ENCODE assay signal across 23 mouse cellular contexts in the genomic region with DNA sequence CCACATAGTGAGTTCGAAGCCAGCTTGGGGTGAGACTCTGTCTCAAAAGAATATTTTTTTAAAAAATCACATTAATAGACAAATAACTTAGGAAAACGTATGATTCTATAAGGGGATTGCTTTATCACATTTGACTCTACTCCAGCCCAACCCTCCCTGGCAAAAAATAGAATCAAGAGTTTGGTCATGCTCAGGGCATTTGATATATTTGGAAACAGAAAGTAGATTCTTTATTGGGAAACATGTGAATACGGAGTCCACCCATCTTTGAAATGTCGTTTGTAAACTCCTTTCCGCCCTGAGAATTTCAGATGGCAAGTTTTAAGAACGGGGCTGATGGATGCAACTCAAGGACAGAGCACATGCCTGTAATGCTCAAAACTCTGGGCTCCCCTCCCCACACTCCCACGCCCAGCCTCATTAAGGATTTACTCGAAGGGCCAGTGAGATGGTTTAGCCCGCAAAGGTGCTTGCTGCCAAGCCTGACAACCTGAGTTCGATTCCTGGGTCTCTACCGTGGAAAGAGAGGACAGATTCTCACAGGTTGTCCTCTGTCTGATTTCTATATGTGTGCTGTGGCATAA. TPM values are rescaled to one million over a fixed set of nuclear protein-coding genes. Genes with fewer than 3 reads are reported as not detected.
DNase-seq lines count a peak whose midpoint lies in the region; ATAC-seq and TF ChIP-seq lines count a peak whose summit lies in the region.
"Had no signal": no experiment of that assay in that cellular context is flagged by ENCODE, and none has a peak within 500 bp of the region (broad histone marks: within the 10 kb centered on the region; RNA-seq: fewer than 3 reads in every experiment).

No protein-coding gene starts in this region.

- DNase-seq in heart, adult 2 months, result no peak
- DNase-seq in lung, postnatal 0 days (ENCODE audit: low spot score), result peak; percentile 32
- DNase-seq in lung, postnatal 4 days, result no peak
- DNase-seq: cerebellum, adult 8-10 months; cerebellum, postnatal 36 days; embryo, embryonic 11 days; gastrocnemius, postnatal 10 days; kidney, postnatal 25 days; liver, embryonic 13.5 days; lung, embryonic 14.5 days; thymus, adult 18-20 months; thymus, postnatal 36 days had no signal

- H3K4me1 ChIP-seq in heart, adult 2 months (ENCODE audit: control insufficient read depth, insufficient read depth, low read length), result peaks cover 7% of the 10 kb centered on the region
- H3K4me1 ChIP-seq in heart, embryonic 11.5 days (ENCODE audit: control insufficient read depth, insufficient read depth, low read length), result peaks cover 15% of the 10 kb centered on the region
- no peaks in the 10 kb centered on the region for H3K4me1 ChIP-seq in lung, postnatal 0 days (ENCODE audit: insufficient read depth, low read depth, low read length)
- no peaks in the 10 kb centered on the region for H3K4me1 ChIP-seq in embryonic fibroblast, embryonic 13.5 days (ENCODE audit: control insufficient read depth, insufficient read depth, low read length)
- H3K4me1 ChIP-seq in forebrain, embryonic 16.5 days (replicated peaks; ENCODE audit: control insufficient read depth, insufficient read depth, low read length), result 0 out of 2 replicates have a peak, but pooled peaks cover 5% of the 10 kb centered on the region
- H3K4me1 ChIP-seq: hindbrain, embryonic 15.5 days; liver, embryonic 13.5 days had no signal

- H3K4me3 ChIP-seq in heart, adult 2 months, result no peak overlapping the region
- no peak overlapping the region for H3K4me3 ChIP-seq in heart, embryonic 11.5 days (ENCODE audit: low read depth, low read length)
- H3K4me3 ChIP-seq in lung, postnatal 0 days (ENCODE audit: low read depth, low read length), result no peak overlapping the region
- no peak overlapping the region for H3K4me3 ChIP-seq in embryonic fibroblast, embryonic 13.5 days (ENCODE audit: insufficient read depth, low read length)
- H3K4me3 ChIP-seq in forebrain, embryonic 16.5 days (replicated peaks; ENCODE audit: low read length), result no peak overlapping the region
- H3K4me3 ChIP-seq: embryonic facial prominence, embryonic 13.5 days; forebrain, embryonic 13.5 days; hindbrain, embryonic 15.5 days; layer of hippocampus, adult 2 months; limb, embryonic 13.5 days; liver, embryonic 13.5 days had no signal

- H3K4me2 ChIP-seq in heart, embryonic 11.5 days, result no peak overlapping the region
- no peak overlapping the region for H3K4me2 ChIP-seq in lung, postnatal 0 days (replicated peaks; ENCODE audit: low read depth, low read length)
- H3K4me2 ChIP-seq in forebrain, embryonic 16.5 days (ENCODE audit: low read length), result no peak overlapping the region
- H3K4me2 ChIP-seq: embryonic facial prominence, embryonic 13.5 days; forebrain, embryonic 13.5 days; hindbrain, embryonic 15.5 days; limb, embryonic 13.5 days; liver, embryonic 13.5 days; lung, embryonic 14.5 days; midbrain, embryonic 11.5 days had no signal

- no peaks in the 10 kb centered on the region for H3K79me2 ChIP-seq in heart, adult 2 months (replicated peaks; ENCODE audit: control insufficient read depth, insufficient read depth, low read length)

- intact Hi-C loops in heart, adult 2 months (cut with DNase I), result no loop called here

- no peak for TF ChIP-seq POLR2A in heart, adult 2 months (IDR thresholded peaks at IDR 0.05; ENCODE audit: insufficient read depth, low read depth, low read length)
- no peak for TF ChIP-seq POLR2A in embryonic fibroblast, embryonic 13.5 days (IDR thresholded peaks at IDR 0.05; ENCODE audit: low read depth, low read length)

- 45% methylated on average over 11 of the region's 11 CpGs for WGBS in heart, adult 2 months
- 72% methylated on average over 11 of the region's 11 CpGs for WGBS in heart, embryonic 11.5 days (ENCODE audit: insufficient replicate concordance)
- 70% methylated on average over 11 of the region's 11 CpGs for WGBS in lung, postnatal 0 days
- 87% methylated on average over 11 of the region's 11 CpGs for WGBS in forebrain, embryonic 16.5 days

- no peaks in the 10 kb centered on the region for H3K9me3 ChIP-seq in heart, embryonic 11.5 days (replicated peaks; ENCODE audit: control insufficient read depth, low read length)
- no peaks in the 10 kb centered on the region for H3K9me3 ChIP-seq in lung, postnatal 0 days (ENCODE audit: low read length)
- peaks cover 6% of the 10 kb centered on the region; the same call in 1 of the 2 replicates for H3K9me3 ChIP-seq in forebrain, embryonic 16.5 days (ENCODE audit: control insufficient read depth, low read length)
- H3K9me3 ChIP-seq: embryonic facial prominence, embryonic 13.5 days; forebrain, embryonic 13.5 days; hindbrain, embryonic 15.5 days; liver, embryonic 13.5 days had no signal

- H3K36me3 ChIP-seq in heart, adult 2 months (ENCODE audit: control insufficient read depth, insufficient read depth, low read length), result no peaks in the 10 kb centered on the region
- H3K36me3 ChIP-seq in heart, embryonic 11.5 days (ENCODE audit: control insufficient read depth, insufficient read depth, low read length), result no peaks in the 10 kb centered on the region
- no peaks in the 10 kb centered on the region for H3K36me3 ChIP-seq in lung, postnatal 0 days (ENCODE audit: insufficient read depth, low read length)
- no peaks in the 10 kb centered on the region for H3K36me3 ChIP-seq in forebrain, embryonic 16.5 days (ENCODE audit: control insufficient read depth, insufficient read depth)
- H3K36me3 ChIP-seq: embryonic facial prominence, embryonic 13.5 days; hindbrain, embryonic 15.5 days; limb, embryonic 13.5 days; liver, embryonic 13.5 days had no signal

- H3K27ac ChIP-seq in heart, adult 2 months, result peak overlapping the region; percentile 70
- H3K27ac ChIP-seq in heart, embryonic 11.5 days (ENCODE audit: low read depth, low read length), result no peak overlapping the region
- no peak overlapping the region for H3K27ac ChIP-seq in lung, postnatal 0 days (ENCODE audit: low read length)
- peak overlapping the region; percentile 62 for H3K27ac ChIP-seq in embryonic fibroblast, embryonic 13.5 days (ENCODE audit: insufficient read depth, low read length)
- no peak overlapping the region for H3K27ac ChIP-seq in forebrain, embryonic 16.5 days (ENCODE audit: low read length)
- H3K27ac ChIP-seq: embryonic facial prominence, embryonic 13.5 days; forebrain, embryonic 13.5 days; hindbrain, embryonic 15.5 days; layer of hippocampus, adult 2 months; limb, embryonic 13.5 days; liver, embryonic 13.5 days had no signal

- no peak for TF ChIP-seq EP300 in heart, adult 2 months (IDR thresholded peaks at IDR 0.05; ENCODE audit: insufficient read depth, low read depth, low read length)
- TF ChIP-seq EP300 in lung, postnatal 0 days (IDR thresholded peaks at IDR 0.05), result no peak

- H3K27me3 ChIP-seq in heart, adult 2 months (ENCODE audit: control insufficient read depth, insufficient read depth, low read length), result no peaks in the 10 kb centered on the region
- H3K27me3 ChIP-seq in heart, embryonic 11.5 days (ENCODE audit: control insufficient read depth, insufficient read depth, low read length), result no peaks in the 10 kb centered on the region
- H3K27me3 ChIP-seq in lung, postnatal 0 days (replicated peaks; ENCODE audit: insufficient read depth, low read length), result no peaks in the 10 kb centered on the region
- H3K27me3 ChIP-seq in forebrain, embryonic 16.5 days (replicated peaks; ENCODE audit: control insufficient read depth, insufficient read depth, low read length), result no peaks in the 10 kb centered on the region
- H3K27me3 ChIP-seq: embryonic facial prominence, embryonic 13.5 days; forebrain, embryonic 13.5 days; hindbrain, embryonic 15.5 days; limb, embryonic 13.5 days; liver, embryonic 13.5 days had no signal

- ATAC-seq in heart, embryonic 11.5 days (replicated peaks; ENCODE audit: insufficient number of reproducible peaks, low FRiP score, low TSS enrichment), result no peak
- ATAC-seq in lung, postnatal 0 days, result no peak
- ATAC-seq in monocyte, adult 5-6 weeks (replicated peaks; ENCODE audit: insufficient number of reproducible peaks, low FRiP score, low TSS enrichment, poor library complexity, severe bottlenecking), result peak; percentile 81
- no peak for ATAC-seq in forebrain, embryonic 16.5 days
- ATAC-seq: activated CD4-positive, CD25-positive, alpha-beta regulatory T cell, adult 4 months; forebrain, embryonic 13.5 days had no signal

- TF ChIP-seq CTCF in heart, adult 2 months (IDR thresholded peaks at IDR 0.05), result no peak
- no peak for TF ChIP-seq CTCF in lung, postnatal 0 days (IDR thresholded peaks at IDR 0.05)
- TF ChIP-seq CTCF in embryonic fibroblast, embryonic 13.5 days (IDR thresholded peaks at IDR 0.05; ENCODE audit: borderline replicate concordance, insufficient read depth, low read length), result no peak

- H3K9ac ChIP-seq in heart, adult 2 months (ENCODE audit: low read depth, low read length), result no peak overlapping the region
- H3K9ac ChIP-seq in heart, embryonic 11.5 days (ENCODE audit: low read depth, low read length), result no peak overlapping the region
- H3K9ac ChIP-seq in lung, postnatal 0 days (replicated peaks; ENCODE audit: low read depth), result no peak overlapping the region
- no peak overlapping the region for H3K9ac ChIP-seq in forebrain, embryonic 16.5 days (replicated peaks; ENCODE audit: low read depth, low read length)
- H3K9ac ChIP-seq: embryonic facial prominence, embryonic 13.5 days; forebrain, embryonic 13.5 days; hindbrain, embryonic 15.5 days; liver, embryonic 13.5 days; lung, embryonic 14.5 days had no signal

RNA-seq across cellular contexts. Expression of gene Cyth3, which starts 28.6 kb away (rescaled TPM):
- 10 to 100 TPM; 26.1 to 44.6 TPM for total RNA-seq in heart, adult 2 months (2021)
- polyA plus RNA-seq in heart, adult 2 months (2012; rRNA removed), result 25.1 and 39.2 TPM in 2 replicates
- polyA plus RNA-seq in heart, embryonic 11.5 days (2014; fragmentation: Nextera tagmentation; extraction: Ambion mirVana), result 29.1 and 32.8 TPM in 2 replicates
- polyA plus RNA-seq in lung, postnatal 0 days (2015; fragmentation: Nextera tagmentation; extraction: Ambion mirVana), result 87.3 and 96.6 TPM in 2 replicates
- polyA plus RNA-seq in embryonic fibroblast, embryonic 13.5 days (2011; ENCODE audit: insufficient read length, low read depth, missing spikeins), result 130 and 134 TPM in 2 replicates
- total RNA-seq in monocyte, adult 5-6 weeks (2017), result 129 to 134 TPM (median 132 TPM) in 3 replicates
- 48.8 and 51.9 TPM in 2 replicates for polyA plus RNA-seq in forebrain, embryonic 16.5 days (2015; fragmentation: Nextera tagmentation; extraction: Ambion mirVana)

Comparison
In these comparisons a context has a peak if more than half of its experiments do, and no peak if none do; other contexts are left out.
1. H3K27ac ChIP-seq: peak in heart, adult 2 months (single experiment) and embryonic fibroblast, embryonic 13.5 days (single experiment); none in heart, embryonic 11.5 days (single experiment), lung, postnatal 0 days (single experiment) and forebrain, embryonic 16.5 days (single experiment).